Mouse (Mus musculus) bone marrow, adult 2 months (tissue): ENCODE data around the gene Hist1h1d.

Source experiments
- CTCF ChIP-seq: fragments of 200-500 bp; IDR thresholded peaks from 2 replicates; pipeline ENCODE4 v1.5.1; 2011; ENCODE audit warnings: low read length, control low read depth; ENCODE audit not compliant: control insufficient read depth, insufficient read depth
- POLR2A ChIP-seq: fragments of 200-500 bp; IDR thresholded peaks from 2 replicates; pipeline ENCODE4 v1.6.1; 2011; ENCODE audit warnings: low read depth, mild to moderate bottlenecking, control low read depth, low read length, borderline replicate concordance; ENCODE audit not compliant: control insufficient read depth

DNA sequence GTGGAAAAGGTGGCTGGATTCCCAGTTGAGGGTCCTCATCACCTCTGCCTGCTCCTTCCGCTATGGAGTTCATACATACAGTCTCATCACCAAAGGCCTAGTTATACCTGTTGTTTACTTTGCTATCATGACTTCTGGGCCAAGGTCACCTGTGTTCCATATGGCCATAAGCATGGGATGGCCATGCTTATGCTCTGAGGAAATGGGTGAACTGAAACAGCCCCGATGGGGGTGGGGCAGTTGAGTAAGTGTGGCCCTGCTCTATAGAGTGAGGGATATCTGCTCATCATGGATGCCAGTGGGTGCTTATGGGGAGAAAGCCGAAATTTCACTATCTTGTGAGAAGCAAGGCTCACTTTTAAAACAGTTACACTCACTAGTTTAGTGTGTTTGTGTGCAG is 52.0 kb downstream of the Hist1h1d start:
- TF ChIP-seq CTCF: no peak
- no peak for TF ChIP-seq POLR2A
